Mouse (Mus musculus): Measurements from ENCODE around the gene Men1. TPM values are rescaled to one million over a fixed set of nuclear protein-coding genes. Genes with fewer than 3 reads are reported as not detected.

Men1 gene
- polyA plus RNA-seq, 1 experiment, result 37.7 TPM

DNA sequence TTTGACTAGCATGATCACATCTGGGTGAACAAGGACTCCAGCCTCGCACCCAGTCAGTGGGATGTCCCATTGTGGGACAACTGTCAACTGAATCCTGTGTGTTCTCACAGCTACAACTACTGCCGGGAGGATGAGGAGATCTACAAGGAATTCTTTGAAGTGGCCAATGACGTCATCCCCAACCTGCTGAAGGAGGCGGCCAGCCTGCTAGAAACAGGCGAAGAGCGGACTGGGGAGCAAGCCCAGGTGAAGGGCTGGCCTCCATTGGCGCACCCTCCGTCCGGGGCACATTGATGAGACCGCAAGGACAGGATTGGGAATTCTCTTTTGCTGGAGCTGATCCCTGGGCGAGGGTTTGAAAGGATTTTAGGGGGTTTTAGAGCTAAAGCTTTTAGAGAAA is 3.9 kb downstream of the Men1 start:
- no peak for DNase-seq (ENCODE audit: low spot score)

DNA sequence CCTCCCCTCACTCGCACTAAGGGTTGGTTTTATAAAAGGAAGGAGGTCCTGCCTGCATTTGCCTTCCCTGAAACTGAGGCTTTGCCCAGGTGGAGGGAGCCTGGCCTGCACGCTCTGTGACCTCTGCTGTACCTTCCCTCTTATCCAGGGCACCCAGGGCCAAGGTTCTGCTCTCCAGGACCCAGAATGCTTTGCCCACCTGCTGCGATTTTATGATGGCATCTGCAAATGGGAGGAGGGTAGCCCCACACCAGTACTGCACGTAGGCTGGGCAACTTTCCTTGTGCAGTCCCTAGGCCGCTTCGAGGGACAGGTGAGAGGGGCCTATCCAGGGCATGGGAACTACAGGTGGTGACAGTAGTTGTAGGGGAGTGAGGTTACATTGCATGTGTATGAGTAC is 4.4 kb downstream of the Men1 start:
- no peak for DNase-seq (ENCODE audit: low spot score)

DNA sequence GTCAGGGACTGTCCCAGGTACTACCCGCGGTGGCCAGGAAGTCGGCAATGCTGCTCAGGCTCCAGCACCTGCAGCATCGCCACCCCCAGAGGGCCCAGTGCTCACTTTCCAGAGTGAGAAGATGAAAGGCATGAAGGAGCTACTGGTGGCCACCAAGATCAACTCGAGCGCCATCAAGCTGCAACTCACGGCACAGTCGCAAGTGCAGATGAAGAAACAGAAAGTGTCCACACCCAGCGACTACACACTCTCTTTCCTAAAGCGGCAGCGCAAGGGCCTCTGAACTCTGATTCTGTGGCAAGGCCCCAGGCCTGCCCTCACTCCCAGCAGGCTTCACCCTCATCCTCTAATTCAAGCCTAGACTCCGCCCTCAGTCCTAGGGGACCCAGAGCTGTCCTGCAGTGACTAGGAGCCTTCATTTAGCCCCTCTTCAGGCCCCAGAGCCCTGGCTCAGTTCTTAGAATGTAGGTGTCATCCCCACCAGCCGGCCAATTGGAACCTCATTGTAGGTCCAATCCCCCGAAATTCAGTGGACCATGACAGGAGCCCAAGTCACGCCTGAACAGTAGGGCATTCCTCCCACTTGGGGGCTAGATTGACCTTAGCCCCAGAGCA is 5.2 kb downstream of the Men1 start:
- no peak for DNase-seq (ENCODE audit: low spot score)

DNA sequence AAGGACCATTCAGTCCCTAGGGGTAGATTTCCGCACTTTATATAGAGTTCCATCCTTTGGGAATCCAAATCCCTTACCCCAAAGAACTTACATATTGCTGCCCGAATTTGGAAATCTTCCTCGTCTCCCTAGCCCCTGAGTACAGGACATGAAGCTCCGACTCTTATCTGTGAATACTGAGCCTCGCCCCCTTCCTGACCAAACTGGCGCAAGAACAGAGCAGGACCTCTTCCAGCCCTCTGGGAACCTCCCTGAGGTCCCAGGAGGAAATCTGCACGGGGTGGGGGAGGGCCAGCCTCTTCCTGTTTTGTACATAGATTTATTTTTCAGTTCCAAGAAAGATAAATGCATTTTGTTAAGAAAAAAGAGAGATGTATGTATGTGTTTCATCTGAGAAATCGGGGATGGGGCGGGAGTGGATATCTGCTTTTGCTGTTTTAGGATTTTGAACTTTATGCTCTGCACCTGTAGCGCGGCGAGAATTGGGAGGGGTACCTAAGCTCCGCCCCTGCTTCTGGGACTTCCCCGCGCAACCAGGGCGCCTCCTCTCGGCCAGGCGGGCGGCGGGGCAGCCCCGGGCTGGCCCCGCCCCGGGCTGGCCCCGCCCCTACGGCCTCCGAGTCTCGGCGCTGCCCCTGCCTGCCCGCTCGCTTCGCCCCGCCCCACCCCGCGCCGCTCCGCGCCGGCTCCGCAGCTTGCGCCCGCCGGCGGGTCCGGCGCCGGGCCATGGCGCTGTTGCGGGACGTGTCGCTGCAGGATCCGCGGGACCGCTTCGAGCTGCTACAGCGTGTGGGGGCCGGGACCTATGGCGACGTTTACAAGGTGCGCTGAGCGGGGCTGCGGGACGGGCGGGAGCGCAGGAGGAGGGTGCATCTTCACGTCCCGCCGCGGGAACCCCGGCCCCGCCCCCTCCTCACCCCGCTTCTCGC is 6.0 kb downstream of the Men1 start, which contains the start of gene Map4k2:
Gene Map4k2 (plus strand): TSS at position 612 of the 929 bp plus-strand sequence.
- peak; percentile 74 for DNase-seq (ENCODE audit: low spot score)

DNA sequence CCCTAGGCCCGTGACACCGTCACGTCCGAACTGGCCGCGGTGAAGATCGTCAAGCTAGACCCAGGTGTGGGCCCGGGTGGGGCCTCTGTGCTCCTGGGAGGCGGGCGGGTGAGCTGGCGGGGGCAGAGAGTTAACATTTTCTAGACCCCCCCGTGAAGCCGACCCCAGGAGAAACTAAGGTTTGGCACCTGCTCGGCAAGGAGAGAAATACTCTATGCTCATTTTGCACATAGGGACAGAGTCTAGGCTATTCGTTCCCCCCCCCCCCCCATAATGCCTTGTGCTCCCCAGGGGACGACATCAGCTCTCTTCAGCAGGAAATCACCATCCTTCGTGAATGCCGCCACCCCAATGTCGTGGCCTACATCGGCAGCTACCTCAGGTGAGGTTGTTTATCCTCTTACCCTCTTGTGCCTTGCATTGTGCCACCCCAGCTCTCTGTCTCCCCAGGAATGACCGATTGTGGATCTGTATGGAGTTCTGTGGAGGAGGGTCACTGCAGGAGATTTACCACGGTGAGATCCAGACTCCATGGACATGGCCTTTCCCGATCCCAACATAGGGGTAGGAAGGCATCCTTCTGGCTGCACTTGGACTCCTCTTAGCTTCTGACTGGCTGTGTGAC is 6.8 kb downstream of the Men1 start:
- peak; percentile 21 for DNase-seq (ENCODE audit: low spot score)

DNA sequence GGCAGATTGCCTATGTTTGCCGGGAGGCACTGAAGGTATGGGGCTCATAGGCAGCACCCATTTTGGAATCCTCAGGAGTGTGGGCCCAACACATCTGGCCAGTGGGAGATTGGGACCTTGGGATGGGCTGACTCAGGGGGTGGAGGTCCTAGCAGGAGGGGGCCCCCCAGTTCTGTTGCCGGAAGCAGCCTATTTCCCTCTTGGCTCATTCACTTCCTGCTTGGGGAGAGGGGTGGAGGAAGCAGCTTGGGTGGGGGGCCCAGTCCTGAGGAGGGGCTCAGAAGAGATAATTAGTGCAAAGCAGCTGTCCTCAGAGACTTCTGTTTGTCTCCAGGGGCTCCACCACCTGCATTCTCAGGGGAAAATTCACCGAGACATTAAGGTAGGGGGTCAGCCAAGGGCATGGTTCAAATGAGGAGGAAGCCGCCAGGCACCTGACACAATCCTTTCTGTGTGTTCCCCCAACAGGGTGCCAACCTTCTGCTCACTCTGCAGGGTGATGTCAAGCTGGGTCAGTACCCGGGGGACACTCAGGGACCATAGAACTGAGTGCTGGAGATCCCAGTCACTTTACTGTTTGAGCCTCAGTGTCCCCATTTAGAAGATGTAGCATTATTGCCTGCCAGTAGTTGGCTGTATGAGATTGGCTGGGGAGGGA is 7.6 kb downstream of the Men1 start:
- no peak for DNase-seq (ENCODE audit: low spot score)

DNA sequence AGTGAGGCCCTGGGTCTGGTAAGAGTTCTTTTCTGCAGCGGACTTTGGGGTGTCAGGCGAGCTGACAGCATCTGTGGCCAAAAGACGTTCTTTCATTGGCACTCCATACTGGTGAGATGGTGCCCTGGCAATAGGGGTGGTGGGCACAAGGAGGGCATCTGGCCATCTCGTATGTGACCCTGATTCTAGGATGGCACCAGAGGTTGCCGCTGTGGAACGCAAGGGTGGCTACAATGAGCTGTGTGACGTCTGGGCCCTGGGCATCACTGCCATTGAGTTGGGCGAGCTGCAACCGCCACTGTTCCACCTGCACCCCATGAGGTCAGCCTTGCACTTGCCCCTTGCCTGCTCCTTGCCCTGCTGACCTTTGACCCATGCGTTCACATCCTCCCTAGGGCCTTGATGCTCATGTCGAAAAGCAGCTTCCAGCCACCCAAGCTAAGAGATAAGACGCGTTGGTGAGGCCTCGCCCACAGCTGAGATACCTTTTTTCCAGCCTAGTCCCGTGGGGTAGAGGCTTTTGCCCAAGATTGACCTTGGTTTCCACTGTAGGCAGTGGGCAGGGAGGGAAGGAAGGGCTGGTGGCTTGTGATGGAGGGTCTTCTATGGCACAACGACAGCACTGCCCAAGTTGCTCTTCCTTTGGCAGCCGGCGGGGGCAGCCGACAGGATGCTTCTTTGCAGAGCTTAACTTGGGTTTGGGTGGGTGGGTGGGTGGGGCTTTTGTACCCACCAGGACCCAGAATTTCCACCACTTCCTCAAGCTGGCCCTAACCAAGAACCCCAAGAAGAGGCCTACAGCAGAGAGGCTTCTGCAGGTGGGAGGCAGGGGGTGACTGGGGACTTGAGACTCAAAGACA is 8.5 kb downstream of the Men1 start:
- no peak for DNase-seq (ENCODE audit: low spot score)

DNA sequence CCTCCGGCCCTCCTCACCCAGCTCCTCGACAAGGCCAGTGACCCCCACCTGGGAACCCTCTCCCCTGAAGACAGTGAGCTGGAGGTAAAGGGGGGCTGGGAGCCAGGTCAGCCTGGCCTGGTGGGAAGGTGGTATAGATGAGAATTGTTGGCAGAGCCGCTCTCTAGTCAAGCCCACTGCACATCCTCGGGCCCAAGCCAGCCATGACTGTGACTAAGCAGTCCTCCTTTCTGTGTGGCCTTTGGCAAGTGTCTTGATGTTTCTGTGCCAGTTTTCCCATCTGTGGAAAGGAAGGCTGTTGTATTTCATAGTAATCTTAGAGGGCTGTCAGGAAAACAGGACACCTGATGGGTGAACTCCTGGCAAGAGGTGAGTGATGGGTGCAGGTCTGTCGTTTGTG is 9.2 kb downstream of the Men1 start:
- no peak for DNase-seq (ENCODE audit: low spot score)

DNA sequence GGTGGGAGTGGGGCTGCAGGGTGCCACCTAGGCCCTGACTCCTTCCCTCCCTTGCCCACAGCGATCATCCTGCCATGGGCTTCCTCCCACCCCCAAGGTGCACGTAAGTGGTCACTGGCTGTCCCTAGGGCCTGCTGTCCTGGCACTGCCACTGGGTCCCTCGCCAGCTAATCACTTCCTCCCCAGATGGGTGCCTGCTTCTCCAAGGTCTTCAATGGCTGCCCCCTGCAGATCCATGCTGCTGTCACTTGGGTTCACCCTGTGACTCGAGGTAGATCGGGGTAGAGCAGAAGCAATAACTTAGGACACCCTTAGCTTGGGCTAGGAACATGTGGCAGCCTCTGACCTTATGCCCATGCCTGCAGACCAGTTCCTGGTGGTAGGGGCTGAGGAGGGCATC is 11.2 kb downstream of the Men1 start:
- no peak for DNase-seq (ENCODE audit: low spot score)

DNA sequence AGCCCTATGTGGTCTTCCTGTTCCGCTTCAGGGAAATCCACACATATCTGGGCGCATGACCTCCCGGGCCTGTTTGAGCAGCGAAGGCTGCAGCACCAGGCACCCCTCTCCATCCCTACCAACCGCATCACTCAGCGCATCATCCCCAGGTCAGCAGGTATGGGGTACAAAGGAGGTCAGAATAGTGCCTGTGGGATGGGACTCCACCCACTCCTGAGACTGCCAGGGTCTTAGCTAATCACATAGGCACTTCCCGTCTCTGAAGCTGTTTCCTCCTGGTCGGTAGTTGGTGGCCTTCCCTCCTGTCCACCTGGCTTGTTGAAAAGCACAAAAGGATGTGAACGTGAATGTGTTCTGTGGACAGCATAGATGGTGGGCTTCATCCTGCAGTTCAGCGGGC is 11.9 kb downstream of the Men1 start:
- DNase-seq (ENCODE audit: low spot score), result no peak

DNA sequence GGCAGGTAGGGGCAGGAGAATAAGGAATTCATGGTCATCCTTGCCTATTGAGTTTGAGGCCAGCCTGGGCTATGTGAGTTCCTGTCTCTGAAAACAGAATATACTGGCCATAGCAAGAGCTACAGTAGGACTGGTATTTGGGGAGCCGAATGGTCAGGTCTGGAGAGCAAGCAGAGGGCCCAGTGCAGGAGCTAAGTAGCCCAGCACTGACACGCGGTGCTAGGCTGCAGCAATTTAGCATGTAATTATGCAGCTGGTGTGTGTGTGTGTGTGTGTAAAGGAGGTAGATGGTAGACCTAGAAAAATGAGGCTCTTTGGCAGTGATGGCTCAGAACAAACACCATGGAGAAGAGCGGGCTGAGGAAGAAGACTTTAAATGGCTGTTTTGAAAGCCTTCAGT is 12.8 kb downstream of the Men1 start:
- no peak for DNase-seq (ENCODE audit: low spot score)

DNA sequence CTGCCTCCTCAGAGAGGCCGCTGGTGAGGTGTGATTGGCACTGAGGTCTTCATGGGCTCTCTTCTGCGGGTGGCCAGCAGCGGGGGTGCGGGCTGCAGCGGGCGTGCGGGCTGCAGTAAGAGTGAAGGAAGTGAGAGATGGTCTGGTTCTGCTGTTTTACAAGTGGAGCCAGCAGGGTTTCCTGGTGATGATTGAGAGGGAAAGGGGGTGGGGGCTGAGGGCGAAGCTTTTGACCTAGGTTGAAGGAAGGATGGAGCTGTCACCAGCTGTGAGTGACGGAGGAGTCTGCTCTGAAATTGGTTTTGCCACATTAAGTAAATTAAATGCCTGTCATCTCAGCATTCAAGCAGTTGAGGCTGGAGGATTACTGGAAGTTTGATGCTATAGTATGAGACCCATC is 13.9 kb downstream of the Men1 start:
- DNase-seq (ENCODE audit: low spot score), result no peak

DNA sequence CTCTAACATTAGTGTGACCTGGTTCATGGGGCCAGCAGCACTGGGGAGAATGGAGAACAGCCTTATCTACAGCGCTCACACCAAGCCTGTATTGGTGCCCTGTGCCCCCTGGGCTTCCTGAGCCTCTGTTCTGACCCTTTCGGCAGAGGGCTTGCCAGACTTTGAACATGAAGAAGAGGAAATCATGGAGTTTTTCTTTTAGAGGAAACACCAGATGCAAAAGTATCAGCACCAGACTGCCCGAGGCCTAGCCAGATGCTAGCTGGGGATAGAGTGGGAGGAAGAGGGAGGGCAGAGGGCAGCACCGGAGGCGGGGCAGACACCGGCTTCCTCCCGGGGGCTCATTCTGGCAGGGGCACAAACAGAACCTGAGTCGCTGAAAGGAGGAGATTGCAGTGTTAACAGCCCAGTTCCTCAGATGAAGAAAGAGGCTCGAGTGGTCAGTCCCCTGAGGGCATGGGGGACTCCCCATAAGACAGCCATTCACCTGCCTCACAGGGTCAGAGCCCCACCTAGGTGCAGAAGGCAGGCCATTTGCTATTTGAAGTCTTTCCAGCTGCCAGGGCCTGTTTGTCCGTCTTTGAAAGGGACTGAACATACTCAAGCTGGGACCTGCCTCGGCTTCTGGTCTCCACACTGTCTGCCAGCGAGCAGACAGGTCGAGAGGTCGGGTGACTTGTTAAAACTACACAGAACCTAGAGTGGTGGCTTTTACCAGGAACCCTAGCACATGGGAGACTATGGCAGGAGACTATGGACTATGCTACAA is 14.6 kb downstream of the Men1 start:
- DNase-seq (ENCODE audit: low spot score), result peak; percentile 28

DNA sequence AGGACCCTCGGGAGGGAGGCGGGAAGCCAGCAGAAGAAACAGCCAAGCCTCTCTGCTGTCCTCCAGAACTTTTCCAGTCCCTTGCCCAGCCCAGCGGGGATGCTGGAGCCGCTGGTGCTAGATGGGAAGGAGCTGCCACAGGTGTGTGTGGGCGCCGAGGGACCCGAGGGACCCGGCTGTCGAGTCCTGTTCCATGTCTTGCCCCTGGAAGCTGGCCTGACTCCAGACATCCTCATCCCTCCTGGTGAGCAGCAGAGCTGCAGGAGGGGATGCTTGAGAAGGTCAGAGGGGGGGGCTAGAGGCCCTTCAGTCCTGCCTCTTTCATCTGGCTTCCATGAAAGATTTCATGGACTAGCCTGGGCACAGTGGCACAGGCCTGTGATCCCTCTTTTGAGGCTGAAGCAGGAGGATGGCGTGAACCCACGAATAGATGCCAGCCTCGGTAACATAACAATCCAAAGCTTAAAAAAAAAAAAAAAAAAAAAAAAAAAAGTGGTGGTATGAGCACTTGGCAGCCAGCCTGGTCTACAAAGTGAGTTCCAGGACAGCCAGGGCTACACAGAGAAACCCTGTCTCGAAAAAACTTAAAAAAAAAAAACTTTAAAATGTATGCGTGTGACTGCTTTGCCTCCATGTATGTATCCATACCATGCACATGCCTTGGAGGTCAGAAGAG is 16.8 kb downstream of the Men1 start:
- DNase-seq (ENCODE audit: low spot score), result peak; percentile 24

DNA sequence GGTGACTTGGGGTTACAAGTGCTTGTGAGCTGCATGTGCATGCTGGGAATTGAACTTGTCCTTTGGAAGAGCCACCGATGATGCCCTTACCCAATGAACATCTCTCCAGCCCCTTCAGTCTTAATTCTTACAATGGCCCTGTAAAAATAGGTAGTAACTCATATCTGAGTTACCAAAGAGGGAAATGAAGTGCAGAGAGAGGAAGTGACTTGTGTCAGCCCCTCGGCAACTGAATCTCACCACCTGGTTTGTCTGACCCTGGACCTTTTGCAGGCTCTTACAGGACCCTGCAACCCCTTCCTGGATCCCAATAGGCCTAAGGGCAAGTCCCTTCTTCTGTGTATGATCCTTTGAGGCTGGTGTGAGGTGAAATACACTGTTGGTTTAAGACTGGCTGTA is 17.3 kb downstream of the Men1 start:
- DNase-seq (ENCODE audit: low spot score), result no peak

DNA sequence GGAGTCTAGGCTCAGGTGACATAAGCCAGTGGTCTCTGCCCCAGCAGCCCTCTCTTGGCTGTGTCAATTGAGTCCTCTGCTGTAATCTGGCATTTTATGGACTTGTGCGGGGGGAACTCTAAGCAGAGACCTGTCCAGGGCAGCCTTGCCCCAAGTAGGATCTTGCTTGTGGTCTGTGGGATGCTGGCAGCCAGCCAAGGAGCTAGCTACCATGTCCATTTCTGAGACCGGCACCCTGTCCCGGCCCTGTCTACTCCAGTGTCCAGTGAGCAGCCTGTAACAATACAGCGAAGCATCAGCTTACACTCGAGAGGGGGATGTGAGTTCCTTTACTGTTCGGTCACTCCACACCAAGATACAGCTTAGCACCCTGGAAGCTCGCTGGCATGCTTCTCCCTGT is 19.3 kb downstream of the Men1 start:
- no peak for DNase-seq (ENCODE audit: low spot score)

DNA sequence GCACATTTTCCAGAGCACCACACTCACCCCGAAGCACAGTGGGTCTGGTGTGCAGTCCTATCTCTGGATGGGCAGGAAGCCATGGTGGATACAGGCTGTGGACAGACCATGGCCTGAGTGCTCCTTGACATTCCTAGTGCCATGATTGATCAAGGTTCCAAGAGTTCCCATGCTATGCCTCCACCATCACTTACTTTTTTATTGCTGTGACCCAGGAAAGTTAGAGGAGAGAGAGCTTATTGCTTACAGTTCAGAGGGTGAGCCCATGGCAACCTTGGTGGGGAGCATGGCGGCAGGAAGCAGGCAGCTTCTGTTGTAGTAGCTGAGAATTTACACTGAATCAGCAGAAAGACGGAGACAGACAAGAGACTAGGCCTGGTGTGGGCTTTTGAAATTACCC is 26.5 kb downstream of the Men1 start:
- no peak for DNase-seq (ENCODE audit: low spot score)

DNA sequence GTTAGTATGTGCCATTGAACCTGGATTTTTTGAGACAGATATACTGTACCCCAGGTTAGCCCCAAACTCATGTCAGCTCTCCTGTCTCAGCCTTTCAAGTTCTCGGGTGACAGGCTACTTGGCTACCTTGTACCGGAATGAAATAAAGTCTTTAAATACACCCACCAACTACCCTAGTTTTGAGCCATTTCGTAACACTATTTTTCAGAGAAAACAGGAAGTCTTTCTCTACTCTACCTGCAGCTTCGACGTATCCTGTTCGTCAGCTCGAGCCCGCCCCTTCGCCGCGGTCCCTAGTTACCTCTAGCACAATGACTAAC is 28.3 kb downstream of the Men1 start:
- DNase-seq (ENCODE audit: low spot score), result no peak

DNA sequence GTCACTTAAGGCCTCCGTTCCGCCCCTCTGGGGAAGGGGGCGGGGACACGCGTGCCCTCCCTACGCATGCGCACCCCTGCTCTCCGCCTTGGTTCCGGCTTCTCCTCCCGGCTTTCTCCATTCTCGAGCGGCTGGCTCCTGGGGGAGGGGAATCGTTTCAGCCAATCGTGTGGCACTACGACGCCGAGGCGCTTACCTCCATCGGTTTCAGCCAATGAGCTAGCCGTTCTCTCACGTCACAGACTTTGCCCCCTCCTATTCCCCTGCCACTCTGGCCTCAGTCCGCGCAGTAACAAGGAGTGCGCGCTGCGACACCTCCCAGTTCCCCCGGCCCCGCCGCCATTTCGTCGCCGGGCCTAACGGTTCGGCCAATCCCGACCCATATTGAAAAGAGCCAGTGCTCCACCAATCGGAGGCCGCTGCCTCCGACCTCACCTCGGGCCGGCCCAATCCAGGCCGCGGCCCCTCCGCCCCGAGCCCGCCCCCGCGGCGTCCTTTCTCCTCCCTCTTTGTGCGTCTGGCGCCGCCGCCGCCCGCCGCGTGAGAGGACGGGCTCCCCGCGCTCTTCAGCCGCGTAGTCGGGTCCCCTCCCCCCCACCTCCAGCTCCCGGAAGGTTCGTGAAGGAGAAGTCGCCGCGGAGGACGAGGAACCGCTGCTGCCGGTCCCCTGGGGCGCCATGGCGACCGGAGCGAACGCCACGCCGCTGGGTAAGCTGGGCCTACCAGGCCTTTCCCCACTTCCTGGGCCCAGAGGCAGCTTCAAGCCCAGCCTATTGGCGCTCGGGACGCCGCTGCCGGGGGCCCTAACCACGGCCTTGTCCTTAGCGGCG is 28.8 kb downstream of the Men1 start, which contains the start of gene Sf1:
Gene Sf1 (plus strand): TSS at position 280 of the 830 bp plus-strand sequence.
- peak; percentile 97 for DNase-seq (ENCODE audit: low spot score)
